Mouse (Mus musculus): ENCODE data around the gene Chka.

- TF ChIP-seq POLR2A (IDR thresholded peaks at IDR 0.05; ENCODE audit: borderline replicate concordance, extremely low read depth, low read depth, low read length) (no peak), CTCF (IDR thresholded peaks at IDR 0.05; ENCODE audit: insufficient read depth, low read length) (no peak)
Observed at GRCm38 (mm10) chr19:3850076-3850475, 1.5 kb upstream of the Chka start.

Data from lung, adult 2 months (tissue).